In genomic region chr2:157605025-157605675, GRCm38 (mm10) we compare ENCODE assay signal across 8 mouse cellular contexts. TPM values are rescaled to one million over a fixed set of nuclear protein-coding genes. Genes with fewer than 3 reads are reported as not detected.
DNase-seq lines count a peak whose midpoint lies in the region; ATAC-seq lines count a peak whose summit lies in the region.

No protein-coding gene starts in this region.

- no peak overlapping the region for H3K4me2 ChIP-seq in kidney, embryonic 15.5 days
- H3K4me2 ChIP-seq in intestine, embryonic 16.5 days (ENCODE audit: low read depth, low read length): no peak overlapping the region

- H3K9me3 ChIP-seq in kidney, embryonic 15.5 days (replicated peaks): no peaks in the 10 kb centered on the region
- no peaks in the 10 kb centered on the region for H3K9me3 ChIP-seq in intestine, embryonic 16.5 days (ENCODE audit: control insufficient read depth, low read length)

- intact Hi-C loops in gastrocnemius, postnatal 14 days (cut with DNase I; ENCODE audit: low total_unique reads): loop anchor here (10.0 kb wide), 1 partner anchor 600 kb away; no protein-coding TSS in a partner anchor
- intact Hi-C loops in left cerebral cortex, postnatal 4 days (cut with DNase I): loop anchor here (2.0 to 5.0 kb wide), 2 partner anchors 600 to 742 kb away; no protein-coding TSS in a partner anchor

- peaks cover 27% of the 10 kb centered on the region for H3K4me1 ChIP-seq in kidney, embryonic 15.5 days
- peaks cover 33% of the 10 kb centered on the region for H3K4me1 ChIP-seq in intestine, embryonic 16.5 days (ENCODE audit: control insufficient read depth, insufficient read depth, low read length)

- no peak overlapping the region for H3K4me3 ChIP-seq in kidney, embryonic 15.5 days (replicated peaks)
- no peak overlapping the region for H3K4me3 ChIP-seq in intestine, embryonic 16.5 days (ENCODE audit: low read length)

- H3K27ac ChIP-seq in kidney, embryonic 15.5 days: no peak overlapping the region
- H3K27ac ChIP-seq in intestine, embryonic 16.5 days (ENCODE audit: low read length): no peak overlapping the region

- peaks cover 15% of the 10 kb centered on the region; the same call in 1 of the 2 replicates for H3K27me3 ChIP-seq in kidney, embryonic 15.5 days
- no peaks in the 10 kb centered on the region for H3K27me3 ChIP-seq in intestine, embryonic 16.5 days (replicated peaks; ENCODE audit: control insufficient read depth, insufficient read depth, low read length)

- 6% methylated on average over 18 of the region's 18 CpGs for WGBS in kidney, embryonic 15.5 days
- WGBS in intestine, embryonic 16.5 days: 6% methylated on average over 18 of the region's 18 CpGs

- H3K36me3 ChIP-seq in kidney, embryonic 15.5 days: no peaks in the 10 kb centered on the region
- H3K36me3 ChIP-seq in intestine, embryonic 16.5 days (ENCODE audit: control insufficient read depth, insufficient read depth, low read length): no peaks in the 10 kb centered on the region

- peak; percentile 38 for DNase-seq in kidney, adult 11 months
- peak; percentile 71 for DNase-seq in gastrocnemius, postnatal 14 days
- DNase-seq in left cerebral cortex, postnatal 4 days: peak; percentile 86
- peak; percentile 79 for DNase-seq in naive thymus-derived CD4-positive, alpha-beta T cell, adult 2 months (ENCODE audit: low read depth)
- DNase-seq in spleen, postnatal 4 days (ENCODE audit: low spot score in 2 of 2): peak; percentile 69 to 93

- no peak overlapping the region for H3K9ac ChIP-seq in kidney, embryonic 15.5 days
- H3K9ac ChIP-seq in intestine, embryonic 16.5 days (ENCODE audit: low read depth, low read length): no peak overlapping the region

- no peak for ATAC-seq in kidney, embryonic 15.5 days (replicated peaks; ENCODE audit: low FRiP score)
- ATAC-seq in common myeloid progenitor, adult 5-6 weeks (replicated peaks; ENCODE audit: low read depth, poor library complexity, severe bottlenecking): peak; percentile 89
- peak; percentile 52; the same call in 1 of the 2 replicates for ATAC-seq in intestine, embryonic 16.5 days

RNA-seq across cellular contexts. Expression of gene Blcap, which starts 34.1 kb away (rescaled TPM):
- polyA plus RNA-seq in kidney, embryonic 15.5 days (2015; fragmentation: Nextera tagmentation; extraction: Ambion mirVana): 48.3 and 51.6 TPM in 2 replicates
- 9.4 and 16.7 TPM in 2 replicates for total RNA-seq in common myeloid progenitor, adult 5-6 weeks (2017)
- 10 to 100 TPM; 15.8 to 16.7 TPM for total RNA-seq in gastrocnemius, postnatal 14 days (2021)
- 39.0 and 42.0 TPM in 2 replicates for polyA plus RNA-seq in intestine, embryonic 16.5 days (2015; fragmentation: Nextera tagmentation; extraction: Ambion mirVana)
- total RNA-seq in left cerebral cortex, postnatal 4 days (2021): 100 to 1,000 TPM; 161 to 182 TPM

RNA-seq across cellular contexts. Expression of gene Nnat, which starts 45.3 kb away (rescaled TPM):
- polyA plus RNA-seq in kidney, embryonic 15.5 days (2015; fragmentation: Nextera tagmentation; extraction: Ambion mirVana): 238 and 287 TPM in 2 replicates
- 0.41 TPM in 1 of 2 replicates, not detected in the other for total RNA-seq in common myeloid progenitor, adult 5-6 weeks (2017)
- 1 to 10 TPM; 1.4 to 5.4 TPM for total RNA-seq in gastrocnemius, postnatal 14 days (2021)
- 302 and 323 TPM in 2 replicates for polyA plus RNA-seq in intestine, embryonic 16.5 days (2015; fragmentation: Nextera tagmentation; extraction: Ambion mirVana)
- 1,000 to 10,000 TPM; 1,316 to 1,920 TPM for total RNA-seq in left cerebral cortex, postnatal 4 days (2021)

Comparison
In these comparisons a context has a peak if more than half of its experiments do, and no peak if none do; other contexts are left out.
1. RNA of gene Nnat, which starts 45.3 kb away (total RNA-seq): 1,316 to 1,920 TPM in left cerebral cortex, postnatal 4 days; 1.4 to 5.4 TPM in gastrocnemius, postnatal 14 days and 0.41 TPM in common myeloid progenitor, adult 5-6 weeks; every median in the first group is over 100 times any median in the second.
2. Peak in every context shown above with its lines, with median percentiles within 50 percentile points of each other: DNase-seq.